Mouse (Mus musculus) erythroblast, embryonic 14.5 days (primary cell): ENCODE data around the gene Glrx. TPM values are rescaled to one million over a fixed set of nuclear protein-coding genes. Genes with fewer than 3 reads are reported as not detected.
"Not testable (repeated sequence)": the region's sequence is repeated elsewhere in the genome, so short reads cannot be mapped to it uniquely, and the experiment has no call there.

Experiments used
- H3K27me3 ChIP-seq: 2 replicates; pipeline ENCODE4 v1.6.1; 2012; ENCODE audit warnings: inconsistent platforms; ENCODE audit not compliant: control insufficient read depth
- H3K36me3 ChIP-seq: 2 replicates; pipeline ENCODE4 v1.6.1; 2012; ENCODE audit warnings: mild to moderate bottlenecking, inconsistent platforms; ENCODE audit not compliant: control insufficient read depth
- H3K4me1 ChIP-seq: 2 replicates; pipeline ENCODE4 v1.6.1; 2012; ENCODE audit warnings: inconsistent platforms; ENCODE audit not compliant: control insufficient read depth
- H3K4me3 ChIP-seq: replicated peaks from 2 replicates; pipeline ENCODE3; 2012; ENCODE audit warnings: moderate library complexity, mild to moderate bottlenecking, inconsistent platforms
- H3K9me3 ChIP-seq: 2 replicates; pipeline ENCODE4 v1.6.1; 2012; ENCODE audit warnings: low read length, inconsistent platforms, mixed read lengths; ENCODE audit not compliant: control insufficient read depth
- GATA1 ChIP-seq: IDR thresholded peaks from 2 replicates; pipeline ENCODE4 v1.6.1; 2012; ENCODE audit warnings: low read length, inconsistent platforms, mixed read lengths
- TAL1 ChIP-seq: IDR thresholded peaks from 3 replicates; pipeline ENCODE4 v1.6.1; 2012; ENCODE audit warnings: low read length, inconsistent platforms, mixed read lengths
- polyA plus RNA-seq: library from polyadenylated mRNA; stranded (reverse); fragments of >175 nt; gene quantifications from 2 replicates; pipeline ENCODE4 v1.2.3, GENCODE M21; 2012

Glrx gene
- polyA plus RNA-seq, 1 experiment = 1.8 TPM

DNA sequence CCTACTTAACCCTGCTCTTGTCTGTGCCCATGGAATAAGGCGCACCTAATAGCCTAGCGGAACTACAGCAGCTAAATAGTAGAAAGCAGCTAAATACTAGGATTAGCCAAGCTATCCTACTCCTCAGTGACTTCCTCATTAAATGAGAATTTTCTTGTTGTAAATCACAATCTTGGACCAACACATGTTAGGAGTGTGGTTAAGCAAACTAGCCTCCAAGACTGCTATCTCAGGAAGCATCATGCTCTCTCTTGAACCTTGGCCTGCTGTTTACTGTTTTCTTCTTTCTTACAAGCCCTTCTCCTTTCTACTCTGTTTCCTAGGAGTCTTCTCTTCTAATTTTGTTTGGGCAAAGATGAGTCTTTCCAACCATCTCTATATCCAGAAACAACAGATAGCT is 22.5 kb upstream of the Glrx start:
- H3K4me3 ChIP-seq = no peak overlapping the region
- peaks cover 13% of the 10 kb centered on the region for H3K27me3 ChIP-seq
- H3K36me3 ChIP-seq = no peaks in the 10 kb centered on the region
- H3K9me3 ChIP-seq = no peaks in the 10 kb centered on the region
- TF ChIP-seq GATA1 (no peak), TAL1 (no peak)
- no peaks in the 10 kb centered on the region for H3K4me1 ChIP-seq

DNA sequence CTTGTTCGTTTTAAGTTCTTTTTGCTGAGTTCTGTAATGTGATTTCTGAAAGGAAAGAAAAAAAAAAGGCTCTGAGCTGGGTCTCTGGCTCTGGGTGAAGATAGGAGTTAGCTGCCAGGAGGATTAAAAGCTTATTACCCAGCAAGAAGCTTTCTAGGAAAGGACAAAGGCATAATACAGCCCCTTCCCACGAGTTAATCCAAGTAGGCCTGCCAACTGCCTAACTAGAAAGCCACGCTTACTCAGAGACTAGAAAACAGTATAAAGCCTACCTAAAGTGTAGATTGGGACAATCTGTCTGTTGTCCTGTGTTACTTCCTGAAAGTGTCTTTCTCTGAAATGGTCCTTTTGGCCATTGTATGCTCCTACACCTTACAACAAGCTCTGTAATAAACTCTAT is 21.2 kb upstream of the Glrx start:
- Histone ChIP-seq H3K9me3 (no peaks in the 10 kb centered on the region), H3K36me3 (no peaks in the 10 kb centered on the region)

DNA sequence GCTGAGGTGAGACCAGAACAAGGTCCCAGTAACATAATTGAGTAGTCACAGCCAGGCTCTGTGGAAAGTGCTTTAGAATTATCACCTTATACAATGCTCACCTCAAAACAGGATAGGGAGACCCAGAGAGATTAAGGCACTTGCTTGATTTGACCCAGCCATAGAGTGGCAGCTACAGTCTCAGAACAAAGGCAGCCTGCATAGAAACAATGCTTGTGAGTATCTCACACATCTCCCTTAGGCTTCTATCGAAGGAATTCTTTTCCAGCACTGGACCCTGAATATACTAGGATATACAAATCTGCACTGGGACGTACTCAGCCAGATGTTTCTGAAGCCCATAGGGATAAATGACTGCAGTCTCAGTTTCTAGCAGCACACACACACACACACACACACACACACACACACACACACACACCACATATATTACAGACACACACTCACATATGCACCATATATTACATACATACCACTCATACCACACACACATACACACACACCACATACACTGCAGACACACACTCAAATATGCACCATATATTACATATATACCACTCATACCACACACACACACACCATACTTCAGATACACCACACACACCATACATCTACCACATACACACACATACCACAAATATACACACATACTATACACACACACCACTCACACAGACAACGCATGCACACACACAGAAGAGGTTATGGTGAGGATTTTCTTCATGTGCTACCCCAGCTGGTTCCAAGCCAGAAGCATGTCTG is 20.5 kb upstream of the Glrx start:
- Histone ChIP-seq H3K36me3 (no peaks in the 10 kb centered on the region), H3K4me3 (no peak overlapping the region), H3K4me1 (no peaks in the 10 kb centered on the region), H3K27me3 (peaks cover 19% of the 10 kb centered on the region), H3K9me3 (no peaks in the 10 kb centered on the region)
- TF ChIP-seq TAL1 (no peak), GATA1 (no peak)

More for the DNA sequence above, 21.2 kb upstream of the Glrx start:
- Histone ChIP-seq H3K27me3 (peaks cover 13% of the 10 kb centered on the region), H3K4me1 (no peaks in the 10 kb centered on the region), H3K4me3 (no peak overlapping the region)
- no peak for TF ChIP-seq TAL1
- no peak for TF ChIP-seq GATA1

GRCm38 (mm10) chr13:75819898-75820297 is 19.8 kb upstream of the Glrx start:
- Histone ChIP-seq H3K9me3 (no peaks in the 10 kb centered on the region), H3K4me1 (no peaks in the 10 kb centered on the region), H3K27me3 (peaks cover 20% of the 10 kb centered on the region), H3K4me3 (no peak overlapping the region), H3K36me3 (no peaks in the 10 kb centered on the region)
- no peak for TF ChIP-seq GATA1
- TF ChIP-seq TAL1 = no peak

- peaks cover 21% of the 10 kb centered on the region for H3K27me3 ChIP-seq
- not testable (repeated sequence) for H3K9me3 ChIP-seq, H3K4me1 ChIP-seq, H3K36me3 ChIP-seq, H3K4me3 ChIP-seq
Observed at GRCm38 (mm10) chr13:75822366-75822765, 17.3 kb upstream of the Glrx start.

GRCm38 (mm10) chr13:75823201-75823600 is 16.5 kb upstream of the Glrx start:
- Histone ChIP-seq H3K4me1 (no peaks in the 10 kb centered on the region), H3K9me3 (no peaks in the 10 kb centered on the region), H3K4me3 (no peak overlapping the region), H3K36me3 (no peaks in the 10 kb centered on the region), H3K27me3 (peaks cover 21% of the 10 kb centered on the region)
- TF ChIP-seq GATA1 = no peak
- no peak for TF ChIP-seq TAL1

DNA sequence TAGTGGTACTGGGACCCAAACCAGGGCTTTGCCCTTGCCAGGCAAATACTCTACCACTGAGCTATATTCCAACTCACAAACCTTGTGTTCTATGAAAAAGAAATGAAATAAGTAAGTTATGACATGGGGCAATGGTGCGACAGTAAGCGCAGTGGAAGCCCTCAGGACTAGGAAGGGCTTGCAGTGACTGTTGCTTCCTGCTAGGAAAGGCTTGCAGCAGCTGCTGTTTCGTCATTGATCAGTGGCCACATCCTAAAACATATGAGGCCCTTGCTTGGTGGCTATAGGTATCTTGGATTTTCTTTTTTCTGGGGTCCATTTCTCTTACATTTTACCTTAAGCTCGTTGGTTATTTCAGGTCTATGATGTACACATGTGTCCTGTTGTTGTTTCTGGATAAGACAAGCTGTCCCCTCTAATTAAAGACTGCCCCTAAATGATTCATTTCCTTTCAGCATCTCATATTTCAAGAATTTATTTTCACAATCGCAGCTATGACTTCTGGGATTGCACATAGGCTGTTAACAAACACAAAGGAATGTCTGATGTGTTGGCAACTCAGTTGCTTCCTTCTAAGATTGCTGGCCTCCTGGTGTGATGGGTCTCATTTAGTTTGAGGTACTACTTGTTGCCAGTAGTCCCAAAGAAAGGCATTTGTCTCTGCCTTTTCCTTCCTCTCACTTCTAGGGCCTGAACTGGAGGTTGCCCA is 14.9 kb upstream of the Glrx start:
- H3K9me3 ChIP-seq = no peaks in the 10 kb centered on the region
- peaks cover 21% of the 10 kb centered on the region for H3K27me3 ChIP-seq
- H3K36me3 ChIP-seq = no peaks in the 10 kb centered on the region
- no peak for TF ChIP-seq GATA1
- no peaks in the 10 kb centered on the region for H3K4me1 ChIP-seq
- H3K4me3 ChIP-seq = no peak overlapping the region

DNA sequence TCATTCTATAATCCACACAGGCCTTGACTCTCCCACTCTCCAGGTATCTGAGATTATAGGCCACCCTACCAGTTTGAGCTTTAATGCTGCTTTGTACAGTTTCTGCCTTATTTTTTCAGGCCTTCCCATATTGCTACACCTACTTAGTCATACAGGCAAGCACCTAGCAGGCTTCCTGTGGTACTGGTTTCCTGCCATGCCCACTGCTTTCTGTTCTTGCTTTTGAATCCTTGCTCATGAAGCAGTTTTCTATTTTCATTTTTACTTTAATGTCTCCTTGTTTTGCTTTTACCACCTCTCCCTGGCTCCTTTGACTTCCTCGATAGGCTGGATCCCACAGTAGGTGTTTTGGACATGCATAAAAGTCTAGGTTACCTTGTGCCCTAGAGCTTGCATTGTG is 14.3 kb upstream of the Glrx start:
- TF ChIP-seq TAL1 = no peak
- no peak for TF ChIP-seq GATA1

DNA sequence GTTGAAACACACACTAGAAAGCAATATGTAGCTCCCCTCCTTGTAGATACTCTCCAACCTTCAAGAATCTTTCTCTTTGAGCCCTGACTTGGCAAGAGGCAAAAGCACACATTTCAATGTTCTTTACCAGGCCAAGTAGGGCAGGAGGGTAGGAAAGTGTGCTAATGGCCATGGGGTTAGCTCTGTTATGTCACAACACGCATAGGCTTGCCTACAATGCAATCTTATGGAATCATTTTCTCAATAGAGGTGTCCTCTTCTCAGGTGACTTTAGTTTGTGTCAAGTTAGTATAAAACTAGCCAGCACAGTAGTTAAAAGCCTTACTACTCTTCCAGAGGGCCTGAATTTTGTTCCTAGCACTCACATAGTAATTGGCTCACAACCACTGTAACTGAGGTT is 9.0 kb upstream of the Glrx start:
- H3K4me3 ChIP-seq = no peak overlapping the region
- H3K4me1 ChIP-seq = peaks cover 1% of the 10 kb centered on the region; the same call in 1 of the 2 replicates
- TF ChIP-seq GATA1 = no peak
- no peak for TF ChIP-seq TAL1
- no peaks in the 10 kb centered on the region for H3K36me3 ChIP-seq
- H3K9me3 ChIP-seq = no peaks in the 10 kb centered on the region
- peaks cover 11% of the 10 kb centered on the region; the same call in 1 of the 2 replicates for H3K27me3 ChIP-seq

More for the DNA sequence above, 14.3 kb upstream of the Glrx start:
- Histone ChIP-seq H3K36me3 (no peaks in the 10 kb centered on the region), H3K27me3 (peaks cover 16% of the 10 kb centered on the region), H3K9me3 (no peaks in the 10 kb centered on the region), H3K4me1 (no peaks in the 10 kb centered on the region), H3K4me3 (no peak overlapping the region)

- peaks cover 1% of the 10 kb centered on the region; the same call in 1 of the 2 replicates for H3K4me1 ChIP-seq
- TF ChIP-seq GATA1 (no peak), TAL1 (no peak)
- peaks cover 11% of the 10 kb centered on the region; the same call in 1 of the 2 replicates for H3K27me3 ChIP-seq
- H3K9me3 ChIP-seq = no peaks in the 10 kb centered on the region
- H3K36me3 ChIP-seq = no peaks in the 10 kb centered on the region
- no peak overlapping the region for H3K4me3 ChIP-seq
Observed at GRCm38 (mm10) chr13:75831710-75832109, 8.0 kb upstream of the Glrx start.
